Mouse (Mus musculus) testis, adult 2 months (tissue): ENCODE results near the gene Vwa8. TPM values are rescaled to one million over a fixed set of nuclear protein-coding genes. Genes with fewer than 3 reads are reported as not detected.

Experiments used
- H3K27ac ChIP-seq: fragments of 200-500 bp; 2 replicates; pipeline ENCODE4 v1.5.1; 2012; ENCODE audit warnings: low read depth, low read length; ENCODE audit not compliant: control insufficient read depth, insufficient read depth
- H3K27me3 ChIP-seq: fragments of 200-500 bp; 2 replicates; pipeline ENCODE4 v1.6.1; 2012; ENCODE audit warnings: mild to moderate bottlenecking, low read length, moderate library complexity; ENCODE audit not compliant: control insufficient read depth, insufficient read depth
- H3K36me3 ChIP-seq: fragments of 200-500 bp; 2 replicates; pipeline ENCODE4 v1.6.1; 2012; ENCODE audit warnings: mild to moderate bottlenecking, low read length; ENCODE audit not compliant: control insufficient read depth, insufficient read depth
- H3K4me1 ChIP-seq: fragments of 200-500 bp; 2 replicates; pipeline ENCODE4 v1.6.1; 2012; ENCODE audit warnings: low read length; ENCODE audit not compliant: control insufficient read depth, insufficient read depth
- H3K4me3 ChIP-seq: fragments of 200-500 bp; 2 replicates; pipeline ENCODE4 v1.5.1; 2012; ENCODE audit warnings: low read depth, mild to moderate bottlenecking, low read length, moderate library complexity, mixed read lengths; ENCODE audit not compliant: control insufficient read depth
- CTCF ChIP-seq: fragments of 200-500 bp; IDR thresholded peaks from 2 replicates; pipeline ENCODE4 v1.5.1; 2012; ENCODE audit warnings: low read depth, mild to moderate bottlenecking, inconsistent platforms, low read length, moderate library complexity; ENCODE audit not compliant: control insufficient read depth, insufficient read depth, insufficient replicate concordance
- POLR2A ChIP-seq: fragments of 200-500 bp; IDR thresholded peaks from 2 replicates; pipeline ENCODE4 v1.6.1; 2012; ENCODE audit warnings: low read depth, mild to moderate bottlenecking, inconsistent platforms, low read length, moderate library complexity; ENCODE audit not compliant: control insufficient read depth
- polyA plus RNA-seq: library from polyadenylated mRNA; depleted of rRNA; stranded (reverse); fragments of >200 nt; gene quantifications from 2 replicates; pipeline ENCODE4 v1.2.3, GENCODE M21; 2012

The Vwa8 gene
- polyA plus RNA-seq, 1 experiment: 15.6 TPM

DNA sequence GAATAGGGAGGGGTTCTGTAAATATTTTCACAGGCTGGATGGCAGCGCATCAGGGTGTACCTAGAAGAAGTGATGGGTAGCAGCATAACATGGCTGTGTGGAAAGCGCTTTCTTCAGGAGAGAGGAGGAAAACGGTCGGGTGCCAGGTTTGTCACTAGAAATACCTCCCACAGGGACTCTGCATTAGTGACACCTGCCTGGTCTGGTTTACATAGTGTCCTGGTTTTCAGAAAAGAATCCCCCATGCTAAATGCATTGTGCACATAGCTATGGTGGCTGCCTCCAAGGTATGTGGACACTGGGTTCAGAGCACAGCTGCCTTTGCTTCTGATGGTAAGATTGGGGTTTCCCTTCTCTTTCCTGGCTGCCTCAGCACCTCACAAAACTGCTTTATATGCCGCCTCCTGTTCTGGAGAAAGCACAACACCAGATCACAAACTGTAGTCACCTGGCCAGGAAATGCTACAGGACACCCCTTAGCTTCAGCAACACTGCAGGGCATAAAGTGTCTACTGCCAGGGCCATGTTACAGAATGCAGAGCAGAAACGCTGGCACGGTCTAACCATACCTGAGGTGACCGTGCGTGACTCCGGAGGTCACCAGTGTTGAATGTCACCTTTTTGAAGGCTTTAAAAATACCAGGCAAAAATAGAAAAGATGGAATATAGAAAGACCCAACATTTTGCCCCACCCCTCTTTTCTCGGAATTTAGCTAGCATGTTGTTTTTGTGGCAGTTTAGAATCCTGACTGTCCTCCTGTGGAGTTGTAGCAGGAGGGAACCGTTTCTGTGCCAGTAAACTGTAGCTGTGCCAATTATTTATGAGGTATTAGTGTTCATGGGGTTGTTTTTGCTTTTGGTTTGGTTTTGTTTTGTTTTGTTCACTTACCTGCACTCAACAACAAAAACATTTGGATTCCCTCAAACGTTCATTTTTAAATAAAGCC is 295.7 kb downstream of the Vwa8 start:
- TF ChIP-seq POLR2A: no peak
- no peak for TF ChIP-seq CTCF
- peak overlapping the region; percentile 42 for H3K4me3 ChIP-seq
- peaks cover 8% of the 10 kb centered on the region for H3K4me1 ChIP-seq
- no peaks in the 10 kb centered on the region for H3K27me3 ChIP-seq
- no peaks in the 10 kb centered on the region for H3K36me3 ChIP-seq
- peak overlapping the region; percentile 70 for H3K27ac ChIP-seq

DNA sequence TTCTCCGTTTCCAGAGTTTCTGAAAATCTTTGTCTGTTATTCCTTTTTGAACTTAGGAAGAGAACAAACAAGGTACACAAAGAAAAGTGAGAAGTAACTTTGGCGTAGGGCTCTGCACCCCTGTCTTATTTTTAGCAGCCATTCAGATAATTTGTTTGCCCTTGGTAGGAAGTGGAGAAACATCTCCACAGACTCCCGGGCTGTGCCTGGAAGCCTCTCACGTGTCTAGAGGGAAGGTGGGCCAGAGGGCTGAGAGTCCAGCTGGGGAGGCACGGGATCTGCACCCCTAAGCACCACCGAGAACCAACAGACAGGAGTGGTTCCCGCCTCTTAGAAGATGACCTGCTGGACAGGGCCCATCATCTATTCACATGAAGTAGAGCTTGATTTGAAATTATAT is 302.9 kb downstream of the Vwa8 start:
- TF ChIP-seq CTCF (no peak), POLR2A (no peak)
- H3K27ac ChIP-seq: no peak overlapping the region
- no peak overlapping the region for H3K4me3 ChIP-seq
- H3K4me1 ChIP-seq: no peaks in the 10 kb centered on the region
- H3K27me3 ChIP-seq: no peaks in the 10 kb centered on the region
- H3K36me3 ChIP-seq: no peaks in the 10 kb centered on the region

DNA sequence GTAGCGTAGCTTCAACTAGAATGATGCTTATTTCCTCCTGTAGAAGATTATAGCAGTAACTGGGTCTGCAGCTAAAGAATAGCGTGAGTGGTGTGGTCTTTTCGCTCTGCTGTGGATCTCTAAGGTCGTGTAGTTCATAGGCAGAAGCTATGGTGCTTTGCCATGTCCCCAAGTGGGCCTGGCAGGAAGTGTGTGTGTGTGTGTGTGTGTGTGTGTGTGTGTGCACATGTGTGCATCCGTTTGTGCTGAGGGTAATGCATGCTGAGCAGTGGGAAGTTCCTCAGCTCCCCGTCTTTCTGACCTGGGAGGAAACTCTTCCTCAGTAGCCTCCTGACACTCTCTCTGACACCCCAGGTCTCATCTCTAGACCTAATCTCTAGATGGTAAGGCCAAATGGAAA is 305.0 kb downstream of the Vwa8 start:
- no peak overlapping the region for H3K4me3 ChIP-seq
- H3K36me3 ChIP-seq: no peaks in the 10 kb centered on the region
- H3K4me1 ChIP-seq: no peaks in the 10 kb centered on the region
- no peak overlapping the region for H3K27ac ChIP-seq
- H3K27me3 ChIP-seq: no peaks in the 10 kb centered on the region
- TF ChIP-seq CTCF: no peak
- TF ChIP-seq POLR2A: no peak

DNA sequence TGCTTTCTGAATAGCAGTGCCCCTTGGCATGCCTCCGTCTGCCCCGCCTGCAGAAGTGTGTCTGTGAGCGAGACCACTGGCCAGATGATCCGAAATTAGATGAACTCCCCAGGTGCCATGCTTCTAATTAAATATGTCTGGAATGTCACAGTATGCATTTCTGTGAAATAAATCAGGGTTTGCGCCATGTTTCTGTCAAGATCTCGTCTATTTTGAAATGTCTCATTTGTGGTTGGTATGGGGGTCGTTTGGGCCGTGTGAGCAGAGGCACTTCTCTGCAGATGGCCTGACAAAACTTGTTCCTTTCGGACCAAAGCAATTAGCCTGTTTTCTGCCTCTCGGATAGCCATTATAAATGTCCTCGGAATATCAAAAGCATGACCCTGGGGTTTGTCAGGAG is 306.1 kb downstream of the Vwa8 start:
- no peak overlapping the region for H3K4me3 ChIP-seq
- H3K27ac ChIP-seq: no peak overlapping the region
- no peaks in the 10 kb centered on the region for H3K27me3 ChIP-seq
- no peaks in the 10 kb centered on the region for H3K36me3 ChIP-seq
- TF ChIP-seq POLR2A (no peak), CTCF (no peak)
- no peaks in the 10 kb centered on the region for H3K4me1 ChIP-seq

DNA sequence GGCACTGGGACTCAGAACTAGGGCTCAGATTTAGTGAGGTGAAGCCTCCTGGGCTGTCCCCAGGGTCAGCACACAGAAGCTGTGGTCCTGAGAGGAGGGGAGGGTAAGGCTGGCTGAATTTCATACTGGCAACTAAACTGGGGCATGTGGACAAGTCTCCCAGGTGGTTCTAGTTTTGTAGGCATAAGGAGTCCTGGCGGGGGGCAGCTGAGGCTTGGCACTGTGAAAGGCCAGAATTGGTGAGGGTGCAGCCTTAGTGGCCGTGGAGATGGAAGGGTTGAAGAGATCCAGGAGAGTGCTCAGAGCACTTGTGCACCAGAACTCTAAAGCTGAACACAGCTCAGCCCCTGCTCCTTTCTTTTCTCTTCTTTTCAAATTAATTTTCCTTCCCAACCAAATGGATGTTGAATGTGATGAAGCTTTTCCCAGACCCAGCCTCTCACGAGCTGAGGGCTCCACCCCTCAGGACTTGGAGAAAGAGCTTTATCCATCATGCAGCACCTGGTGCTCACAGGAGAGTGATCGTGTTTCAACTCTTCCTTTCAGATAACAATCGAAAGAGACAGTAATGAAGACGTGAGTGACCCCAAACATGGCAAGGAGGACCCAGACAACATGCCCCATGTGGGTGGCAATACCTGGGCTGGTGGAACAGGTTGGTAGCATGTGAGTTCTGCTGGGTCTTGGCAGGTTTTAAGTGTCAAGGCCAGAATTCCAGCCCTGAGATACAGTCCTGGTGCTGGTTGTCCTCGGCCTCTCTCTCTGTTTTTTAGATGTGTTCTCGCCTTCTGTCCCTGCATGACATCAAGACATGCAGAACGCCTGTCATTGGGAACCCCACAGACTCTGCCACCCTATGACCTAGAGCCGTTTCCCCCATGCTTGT is 307.9 kb downstream of the Vwa8 start:
- H3K36me3 ChIP-seq: no peaks in the 10 kb centered on the region
- H3K27ac ChIP-seq: no peak overlapping the region
- no peak overlapping the region for H3K4me3 ChIP-seq
- TF ChIP-seq POLR2A (no peak), CTCF (no peak)
- H3K27me3 ChIP-seq: no peaks in the 10 kb centered on the region
- no peaks in the 10 kb centered on the region for H3K4me1 ChIP-seq

DNA sequence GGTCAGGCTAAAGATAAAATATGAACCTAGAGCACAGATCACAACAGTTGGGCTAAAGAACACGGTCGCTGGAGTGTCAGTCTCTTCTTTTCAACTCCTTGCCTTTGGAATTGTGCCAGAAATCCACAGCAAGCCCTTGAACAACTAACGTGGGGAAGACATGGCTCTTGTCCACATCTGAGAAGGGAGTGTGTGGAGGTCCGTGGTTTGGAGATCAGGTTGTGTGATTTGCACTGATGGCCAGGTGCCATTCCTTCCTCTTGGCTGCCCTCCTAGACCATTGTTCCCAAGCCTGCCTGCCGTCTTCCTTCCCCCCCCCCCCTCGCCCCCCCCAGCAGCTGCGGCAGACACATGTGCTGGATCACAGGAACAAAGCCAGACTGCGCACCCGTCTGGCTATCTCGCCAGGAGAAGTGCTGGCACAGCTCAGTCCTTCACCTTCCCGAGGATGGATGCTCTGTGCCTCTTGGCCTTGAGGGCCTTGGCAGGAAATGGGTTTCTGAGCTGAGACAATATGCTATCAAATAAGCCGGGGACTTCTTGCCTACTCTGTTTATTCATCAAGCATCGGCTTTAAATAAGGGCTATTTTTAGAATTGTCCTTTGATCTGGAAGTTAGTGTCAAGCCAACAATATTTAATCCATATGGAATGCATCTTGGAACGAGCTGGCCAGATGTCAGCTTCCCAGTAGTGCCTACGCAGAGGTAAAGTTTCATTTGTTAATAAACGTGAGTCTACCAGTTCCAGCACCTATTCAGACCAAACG is 308.8 kb downstream of the Vwa8 start:
- no peak overlapping the region for H3K27ac ChIP-seq
- H3K4me3 ChIP-seq: no peak overlapping the region
- no peaks in the 10 kb centered on the region for H3K27me3 ChIP-seq
- TF ChIP-seq CTCF: no peak
- TF ChIP-seq POLR2A: no peak
- H3K4me1 ChIP-seq: no peaks in the 10 kb centered on the region
- H3K36me3 ChIP-seq: no peaks in the 10 kb centered on the region
